Mouse (Mus musculus) liver, adult 2 months (tissue): ENCODE measurements at regions not wholly inside any gene's neighbourhood (a gene's known extent, or its start where the extent isn't known, plus 50 kb on each side); places are given as distances from the start of the nearest gene placed in this dataset.

Experiments used
- CTCF ChIP-seq: fragments of 200-500 bp; IDR thresholded peaks from 2 replicates; pipeline ENCODE4 v1.5.1; 2011; ENCODE audit warnings: low read depth, low read length, control low read depth
- POLR2A ChIP-seq: fragments of 200-500 bp; IDR thresholded peaks from 2 replicates; pipeline ENCODE4 v1.6.1; 2011; ENCODE audit warnings: low read length, control low read depth; ENCODE audit not compliant: insufficient read depth; ENCODE audit errors: extremely low read depth

DNA sequence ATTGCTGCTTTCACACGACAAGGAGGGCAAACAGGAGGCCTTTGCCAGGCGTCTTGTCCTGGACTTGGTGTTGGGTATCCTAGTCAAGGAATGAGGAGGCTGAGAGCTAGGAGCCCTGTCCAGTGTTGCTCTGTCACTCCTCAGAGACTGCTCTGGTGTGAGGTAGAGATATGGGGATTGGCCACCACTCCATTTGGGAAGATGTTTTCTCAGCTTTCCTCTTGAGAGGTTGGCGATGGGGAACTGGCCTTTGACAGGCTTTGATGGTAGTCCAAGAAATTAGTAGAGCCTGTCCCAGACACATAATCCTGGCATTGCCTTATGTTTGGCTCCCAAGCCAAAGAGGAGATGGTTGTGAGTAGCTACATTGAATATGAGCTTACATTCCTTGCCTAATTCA, 265.4 kb downstream of the Ttc32 start:
- TF ChIP-seq CTCF (no peak), POLR2A (no peak)
